Mouse (Mus musculus) olfactory bulb, adult 2 months (tissue): ENCODE data around the gene Ccn6. TPM values are rescaled to one million over a fixed set of nuclear protein-coding genes. Genes with fewer than 3 reads are reported as not detected.
A peak's percentile ranks its signal among the peaks of the same experiment; 100 is the strongest.

Experiments
- H3K27ac ChIP-seq: fragments of 200-500 bp; 2 replicates; pipeline ENCODE4 v1.5.1; 2012; ENCODE audit warnings: low read depth, low read length; ENCODE audit not compliant: insufficient read depth
- H3K4me1 ChIP-seq: fragments of 200-500 bp; 2 replicates; pipeline ENCODE4 v1.6.1; 2012; ENCODE audit warnings: low read length; ENCODE audit not compliant: control insufficient read depth, insufficient read depth
- H3K4me3 ChIP-seq: fragments of 200-500 bp; 2 replicates; pipeline ENCODE4 v1.5.1; 2012; ENCODE audit warnings: mild to moderate bottlenecking, low read depth, low read length, moderate library complexity; ENCODE audit not compliant: insufficient read depth
- CTCF ChIP-seq: fragments of 200-500 bp; IDR thresholded peaks from 2 replicates; pipeline ENCODE4 v1.5.1; 2012; ENCODE audit warnings: low read depth, mild to moderate bottlenecking, low read length, moderate library complexity; ENCODE audit not compliant: insufficient read depth
- POLR2A ChIP-seq: fragments of 200-500 bp; IDR thresholded peaks from 2 replicates; pipeline ENCODE4 v1.6.1; 2012; ENCODE audit warnings: mild to moderate bottlenecking, low read depth, low read length, moderate library complexity; ENCODE audit not compliant: insufficient read depth
- WGBS: fragments of 180-500 bp; shearing (Covaris S2); methylation state at CpG from one replicate; pipeline ENCODE4 v1.1.7; 2018; 5-methylcytosine and 5-hydroxymethylcytosine counted together
- polyA plus RNA-seq: library from polyadenylated mRNA; stranded (reverse); fragments of >200 nt; gene quantifications from 2 replicates; pipeline ENCODE4 v1.2.4, GENCODE M21; 2012; ENCODE audit warnings: low replicate concordance; ENCODE audit not compliant: missing spikeins, insufficient read depth, insufficient read length

The Ccn6 gene
- polyA plus RNA-seq, 1 experiment = not detected

GRCm38 (mm10) chr10:39140843-39141242 lies 22.8 kb downstream of the Ccn6 start:
- TF ChIP-seq CTCF (no peak), POLR2A (no peak)
- 92% methylated on average over 14 of the region's 14 CpGs for WGBS
- Histone ChIP-seq H3K4me1 (no peaks in the 10 kb centered on the region), H3K4me3 (no peak overlapping the region), H3K27ac (no peak overlapping the region)

GRCm38 (mm10) chr10:39138761-39139160 lies 24.8 kb downstream of the Ccn6 start:
- 87% methylated on average over 6 of the region's 6 CpGs for WGBS
- H3K4me1 ChIP-seq = no peaks in the 10 kb centered on the region
- H3K27ac ChIP-seq = no peak overlapping the region
- no peak for TF ChIP-seq POLR2A
- no peak for TF ChIP-seq CTCF
- H3K4me3 ChIP-seq = no peak overlapping the region

GRCm38 (mm10) chr10:39137766-39138165 lies 25.8 kb downstream of the Ccn6 start:
- TF ChIP-seq CTCF = no peak
- no peak for TF ChIP-seq POLR2A
- 84% methylated on average over 3 of the region's 3 CpGs for WGBS
- Histone ChIP-seq H3K27ac (no peak overlapping the region), H3K4me3 (no peak overlapping the region), H3K4me1 (no peaks in the 10 kb centered on the region)

- 2% methylated on average over 47 of the region's 47 CpGs for WGBS
- no peak for TF ChIP-seq CTCF
- TF ChIP-seq POLR2A = peak; percentile 45; the same call in 1 of the 2 replicates
- H3K4me3 ChIP-seq = peak within 1 kb of the TSS; percentile 62
- H3K4me1 ChIP-seq = no peaks in the 10 kb centered on the region
- H3K27ac ChIP-seq = 0 out of 2 replicates have a peak within 1 kb of the TSS, but pooled peaks have one; percentile 64
Measured at GRCm38 (mm10) chr10:39133462-39134310, 29.9 kb downstream of the Ccn6 start, which contains the start of the genes Fam229b and Tube1. Gene Fam229b (minus strand): TSS chr10:39133914. Gene Tube1 (plus strand): TSS chr10:39133976.

GRCm38 (mm10) chr10:39121412-39121811 lies 42.2 kb downstream of the Ccn6 start:
- Histone ChIP-seq H3K4me1 (no peaks in the 10 kb centered on the region), H3K4me3 (no peak overlapping the region), H3K27ac (no peak overlapping the region)
- 22% methylated on average over 4 of the region's 4 CpGs for WGBS
- TF ChIP-seq CTCF (no peak), POLR2A (no peak)

- H3K4me3 ChIP-seq = no peak overlapping the region
- TF ChIP-seq CTCF (no peak), POLR2A (no peak)
- H3K4me1 ChIP-seq = no peaks in the 10 kb centered on the region
- WGBS = 83% methylated on average over 4 of the region's 4 CpGs
- H3K27ac ChIP-seq = no peak overlapping the region
Measured at GRCm38 (mm10) chr10:39109489-39109874, 54.1 kb downstream of the Ccn6 start.

GRCm38 (mm10) chr10:39108837-39109488 lies 54.6 kb downstream of the Ccn6 start:
- TF ChIP-seq POLR2A = no peak
- no peak for TF ChIP-seq CTCF
- WGBS = 62% methylated on average over 10 of the region's 10 CpGs
- H3K4me1 ChIP-seq = no peaks in the 10 kb centered on the region
- no peak overlapping the region for H3K4me3 ChIP-seq
- H3K27ac ChIP-seq = no peak overlapping the region

GRCm38 (mm10) chr10:39106935-39107334 lies 56.7 kb downstream of the Ccn6 start:
- Histone ChIP-seq H3K4me3 (no peak overlapping the region), H3K4me1 (no peaks in the 10 kb centered on the region), H3K27ac (no peak overlapping the region)
- TF ChIP-seq POLR2A = no peak
- no peak for TF ChIP-seq CTCF
- 61% methylated on average over 4 of the region's 4 CpGs for WGBS

- H3K4me1 ChIP-seq = no peaks in the 10 kb centered on the region
- WGBS = 57% methylated on average over 3 of the region's 3 CpGs
- H3K4me3 ChIP-seq = no peak overlapping the region
- TF ChIP-seq CTCF = no peak
- TF ChIP-seq POLR2A = no peak
- H3K27ac ChIP-seq = no peak overlapping the region
Measured at GRCm38 (mm10) chr10:39106413-39106812, 57.2 kb downstream of the Ccn6 start.

GRCm38 (mm10) chr10:39104803-39105449 lies 58.7 kb downstream of the Ccn6 start:
- H3K4me1 ChIP-seq = no peaks in the 10 kb centered on the region
- no peak overlapping the region for H3K27ac ChIP-seq
- no peak overlapping the region for H3K4me3 ChIP-seq
- 96% methylated on average over 8 of the region's 8 CpGs for WGBS
- TF ChIP-seq CTCF = no peak
- no peak for TF ChIP-seq POLR2A

Other genes with a start within 250 kb of the Ccn6 start
- gene Lama4, start 198.3 kb downstream of the Ccn6 start, polyA plus RNA-seq = not detected in 2 replicates
- gene Fam229b, start 29.9 kb downstream of the Ccn6 start, polyA plus RNA-seq = not detected in 2 replicates
- not detected in 2 replicates for gene Tube1, start 29.8 kb downstream of the Ccn6 start, polyA plus RNA-seq
- 322 TPM in 1 of 2 replicates, not detected in the other for gene Fyn, start 205.1 kb upstream of the Ccn6 start, polyA plus RNA-seq